Mouse (Mus musculus) neural tube, embryonic 11.5 days (tissue): ENCODE results near the gene Rab7b. TPM values are rescaled to one million over a fixed set of nuclear protein-coding genes. Genes with fewer than 3 reads are reported as not detected.

Experiments
- ATAC-seq: fragments of 200-750 bp; cut with Nextera tagmentation; 2 replicates; pipeline ENCODE4 v1.8.0; 2017; ENCODE audit warnings: moderate number of reproducible peaks, mild to moderate bottlenecking, moderate TSS enrichment, moderate library complexity; ENCODE audit not compliant: insufficient read depth, low FRiP score, low TSS enrichment
- DNase-seq: peaks from one replicate; pipeline ENCODE4 v3.0.0-alpha.2; 2015; ENCODE audit warnings: low spot score
- H3K27ac ChIP-seq: fragments of 300-500 bp; sonication (generic); 2 replicates; pipeline ENCODE4 v1.5.1; 2014; ENCODE audit warnings: low read depth, mild to moderate bottlenecking, low read length
- H3K27me3 ChIP-seq: fragments of 300-500 bp; sonication (generic); 2 replicates; pipeline ENCODE4 v1.6.1; 2014; ENCODE audit warnings: mild to moderate bottlenecking, low read length, mixed read lengths; ENCODE audit not compliant: control insufficient read depth, insufficient read depth
- H3K36me3 ChIP-seq: fragments of 300-500 bp; sonication (generic); 2 replicates; pipeline ENCODE4 v1.6.1; 2014; ENCODE audit warnings: mild to moderate bottlenecking, low read length, moderate library complexity, mixed read lengths; ENCODE audit not compliant: control insufficient read depth, insufficient read depth
- H3K4me1 ChIP-seq: fragments of 300-500 bp; sonication (generic); 2 replicates; pipeline ENCODE4 v1.6.1; 2014; ENCODE audit warnings: low read length, mixed read lengths; ENCODE audit not compliant: control insufficient read depth, insufficient read depth
- H3K4me2 ChIP-seq: fragments of 300-500 bp; sonication (generic); 2 replicates; pipeline ENCODE4 v1.6.1; 2014; ENCODE audit warnings: low read depth, mild to moderate bottlenecking, moderate library complexity
- H3K4me3 ChIP-seq: fragments of 300-500 bp; sonication (generic); 2 replicates; pipeline ENCODE4 v1.5.1; 2014; ENCODE audit warnings: low read depth, low read length
- H3K9ac ChIP-seq: fragments of 300-500 bp; sonication (generic); 2 replicates; pipeline ENCODE4 v1.6.1; 2014; ENCODE audit warnings: mild to moderate bottlenecking, low read length
- H3K9me3 ChIP-seq: fragments of 300-500 bp; sonication (generic); 2 replicates; pipeline ENCODE4 v1.6.1; 2016; ENCODE audit warnings: low read length; ENCODE audit not compliant: control insufficient read depth
- WGBS: fragments of 180-500 bp; shearing (Covaris S2); extraction: QIAGEN DNeasy Blood & Tissue Kit; methylation state at CpG from one replicate; pipeline ENCODE4 v1.1.7; 2014; 5-methylcytosine and 5-hydroxymethylcytosine counted together
- polyA plus RNA-seq: library from polyadenylated mRNA; unstranded; fragments of >200 nt; fragmentation: Nextera tagmentation; extraction: Ambion mirVana; gene quantifications from 2 replicates; pipeline ENCODE4 v1.2.1, GENCODE M21; 2014

Gene Rab7b
- polyA plus RNA-seq, 1 experiment from 2014 or later = 0.62 TPM

GRCm38 (mm10) chr1:131689016-131689415 lies 521 bp downstream of the Rab7b start:
- H3K4me1 ChIP-seq = no peaks in the 10 kb centered on the region
- DNase-seq (no peak), ATAC-seq (no peak)
- WGBS = 76% methylated on average over 3 of the region's 3 CpGs
- H3K36me3 ChIP-seq = no peaks in the 10 kb centered on the region
- H3K9me3 ChIP-seq = no peaks in the 10 kb centered on the region
- H3K4me3 ChIP-seq = no peak overlapping the region
- no peaks in the 10 kb centered on the region for H3K27me3 ChIP-seq
- H3K27ac ChIP-seq = no peak overlapping the region
- H3K4me2 ChIP-seq = no peak overlapping the region
- no peak overlapping the region for H3K9ac ChIP-seq

GRCm38 (mm10) chr1:131689899-131690298 lies 1.4 kb downstream of the Rab7b start:
- H3K9ac ChIP-seq = no peak overlapping the region
- no peaks in the 10 kb centered on the region for H3K4me1 ChIP-seq
- DNase-seq = no peak
- no peak for ATAC-seq
- no peak overlapping the region for H3K4me3 ChIP-seq
- no peak overlapping the region for H3K27ac ChIP-seq
- H3K9me3 ChIP-seq = no peaks in the 10 kb centered on the region
- no peak overlapping the region for H3K4me2 ChIP-seq
- 88% methylated on average over 5 of the region's 5 CpGs for WGBS
- H3K27me3 ChIP-seq = no peaks in the 10 kb centered on the region
- H3K36me3 ChIP-seq = no peaks in the 10 kb centered on the region

- no peak overlapping the region for H3K27ac ChIP-seq
- no peak overlapping the region for H3K9ac ChIP-seq
- no peak overlapping the region for H3K4me2 ChIP-seq
- H3K27me3 ChIP-seq = no peaks in the 10 kb centered on the region
- H3K4me3 ChIP-seq = no peak overlapping the region
- DNase-seq (no peak), ATAC-seq (no peak)
- 83% methylated on average over 3 of the region's 3 CpGs for WGBS
- H3K9me3 ChIP-seq = no peaks in the 10 kb centered on the region
- H3K36me3 ChIP-seq = no peaks in the 10 kb centered on the region
- no peaks in the 10 kb centered on the region for H3K4me1 ChIP-seq
Observed at GRCm38 (mm10) chr1:131690435-131690834, 1.9 kb downstream of the Rab7b start.

- Histone ChIP-seq H3K4me1 (no peaks in the 10 kb centered on the region), H3K36me3 (no peaks in the 10 kb centered on the region), H3K4me2 (no peak overlapping the region), H3K4me3 (no peak overlapping the region), H3K9me3 (no peaks in the 10 kb centered on the region), H3K9ac (no peak overlapping the region), H3K27me3 (no peaks in the 10 kb centered on the region), H3K27ac (no peak overlapping the region)
- ATAC-seq = no peak
- no peak for DNase-seq
Observed at GRCm38 (mm10) chr1:131691356-131691755, 2.9 kb downstream of the Rab7b start.

GRCm38 (mm10) chr1:131695308-131695707 lies 6.8 kb downstream of the Rab7b start:
- Histone ChIP-seq H3K36me3 (no peaks in the 10 kb centered on the region), H3K9ac (no peak overlapping the region), H3K27ac (no peak overlapping the region), H3K4me1 (no peaks in the 10 kb centered on the region), H3K27me3 (no peaks in the 10 kb centered on the region), H3K9me3 (no peaks in the 10 kb centered on the region), H3K4me3 (no peak overlapping the region), H3K4me2 (no peak overlapping the region)
- whole genome bisulfite sequencing = 97% methylated on average over 2 of the region's 2 CpGs
- no peak for ATAC-seq
- DNase-seq = no peak

GRCm38 (mm10) chr1:131696325-131696724 lies 7.8 kb downstream of the Rab7b start:
- Histone ChIP-seq H3K4me2 (no peak overlapping the region), H3K4me1 (no peaks in the 10 kb centered on the region), H3K27ac (no peak overlapping the region), H3K9ac (no peak overlapping the region), H3K36me3 (no peaks in the 10 kb centered on the region), H3K9me3 (no peaks in the 10 kb centered on the region), H3K27me3 (no peaks in the 10 kb centered on the region), H3K4me3 (no peak overlapping the region)
- ATAC-seq (no peak), DNase-seq (no peak)
- 72% methylated on average over 4 of the region's 4 CpGs for WGBS

- H3K4me1 ChIP-seq = no peaks in the 10 kb centered on the region
- WGBS = 91% methylated on average over 3 of the region's 3 CpGs
- H3K4me2 ChIP-seq = no peak overlapping the region
- H3K9ac ChIP-seq = no peak overlapping the region
- H3K9me3 ChIP-seq = no peaks in the 10 kb centered on the region
- H3K27me3 ChIP-seq = no peaks in the 10 kb centered on the region
- H3K36me3 ChIP-seq = no peaks in the 10 kb centered on the region
- no peak overlapping the region for H3K4me3 ChIP-seq
- ATAC-seq = no peak
- no peak for DNase-seq
- no peak overlapping the region for H3K27ac ChIP-seq
Observed at GRCm38 (mm10) chr1:131698770-131699169, 10.3 kb downstream of the Rab7b start.

- Histone ChIP-seq H3K27ac (no peak overlapping the region), H3K4me3 (no peak overlapping the region), H3K4me2 (no peak overlapping the region), H3K9me3 (no peaks in the 10 kb centered on the region), H3K9ac (no peak overlapping the region), H3K36me3 (no peaks in the 10 kb centered on the region), H3K4me1 (no peaks in the 10 kb centered on the region), H3K27me3 (no peaks in the 10 kb centered on the region)
- DNase-seq = no peak
- no peak for ATAC-seq
- WGBS = 81% methylated on average over 4 of the region's 4 CpGs
Observed at GRCm38 (mm10) chr1:131699642-131700041, 11.1 kb downstream of the Rab7b start.

- DNase-seq (no peak), ATAC-seq (no peak)
- no peaks in the 10 kb centered on the region for H3K9me3 ChIP-seq
- H3K4me2 ChIP-seq = no peak overlapping the region
- no peaks in the 10 kb centered on the region for H3K4me1 ChIP-seq
- H3K4me3 ChIP-seq = no peak overlapping the region
- H3K36me3 ChIP-seq = no peaks in the 10 kb centered on the region
- no peak overlapping the region for H3K27ac ChIP-seq
- H3K9ac ChIP-seq = no peak overlapping the region
- no peaks in the 10 kb centered on the region for H3K27me3 ChIP-seq
- 80% methylated on average over 5 of the region's 5 CpGs for WGBS
Observed at GRCm38 (mm10) chr1:131700447-131700846, 12.0 kb downstream of the Rab7b start.
